Mouse (Mus musculus): ENCODE measurements at regions not wholly inside any gene's neighbourhood (a gene's known extent, or its start where the extent isn't known, plus 50 kb on each side); places are given as distances from the start of the nearest gene placed in this dataset.

DNA sequence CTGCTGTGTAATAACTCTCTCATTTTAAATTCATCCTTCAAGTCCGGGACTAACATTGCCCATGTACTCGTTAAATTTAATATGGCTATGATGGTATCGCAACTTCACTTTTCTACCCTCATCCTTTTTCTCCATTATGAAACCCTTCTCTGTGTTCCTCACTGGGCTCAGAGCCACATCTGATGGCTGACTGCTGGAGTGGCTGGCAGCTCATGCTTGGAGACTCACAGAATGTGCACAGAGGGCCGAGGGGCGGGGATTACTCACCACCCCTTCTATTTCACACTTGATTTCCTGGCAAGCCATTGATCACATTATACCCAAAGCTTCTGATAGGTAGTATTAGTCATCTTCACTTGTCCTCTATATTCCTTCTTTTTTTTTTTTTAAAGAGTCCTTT, 81.1 kb upstream of the Vwde start:
- peak in 1 of 2 experiments; percentile 30 for DNase-seq (ENCODE audit: low spot score in 2 of 2)

DNA sequence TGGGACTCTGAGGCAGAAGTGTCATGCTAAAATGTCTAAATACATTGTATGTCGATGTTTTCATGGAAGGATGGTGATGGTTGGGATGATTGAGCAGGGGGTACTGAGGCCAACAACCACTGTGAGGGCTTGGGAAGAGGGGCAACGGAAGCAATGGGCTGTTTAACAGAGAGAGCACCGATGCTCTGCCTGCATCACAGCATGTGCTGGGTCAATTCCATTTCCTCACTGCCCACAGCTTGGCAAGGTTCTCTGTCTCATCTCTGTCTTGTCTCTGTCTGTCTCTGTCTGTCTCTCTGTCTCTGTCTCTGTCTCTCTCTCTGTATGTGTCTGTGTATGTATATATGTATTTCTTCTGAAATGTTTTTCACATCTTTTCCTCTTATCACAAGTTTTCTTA, 73.4 kb upstream of the Vwde start:
- DNase-seq (ENCODE audit: low spot score in 2 of 2) = no peak

DNA sequence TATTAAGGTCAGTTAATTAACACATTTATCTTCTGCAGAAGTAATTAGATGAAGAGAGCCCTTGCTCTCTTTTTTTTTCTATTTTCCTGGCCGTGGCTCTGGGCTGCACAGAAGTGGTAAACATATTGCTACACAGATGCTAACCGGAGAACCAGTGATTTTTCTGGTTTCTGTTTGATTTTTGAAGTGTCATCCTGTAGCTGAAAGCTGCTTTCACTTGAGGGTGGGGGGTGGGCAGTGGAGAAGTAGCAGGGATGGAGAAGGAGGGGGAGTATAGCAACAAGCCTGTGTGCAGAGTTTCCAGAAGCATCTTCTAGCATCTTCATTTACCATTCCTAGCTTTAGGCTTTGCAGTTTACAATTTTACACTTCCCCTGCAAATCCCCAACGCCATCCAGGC, 72.3 kb upstream of the Vwde start:
- no peak for DNase-seq (ENCODE audit: low spot score in 2 of 2)

DNA sequence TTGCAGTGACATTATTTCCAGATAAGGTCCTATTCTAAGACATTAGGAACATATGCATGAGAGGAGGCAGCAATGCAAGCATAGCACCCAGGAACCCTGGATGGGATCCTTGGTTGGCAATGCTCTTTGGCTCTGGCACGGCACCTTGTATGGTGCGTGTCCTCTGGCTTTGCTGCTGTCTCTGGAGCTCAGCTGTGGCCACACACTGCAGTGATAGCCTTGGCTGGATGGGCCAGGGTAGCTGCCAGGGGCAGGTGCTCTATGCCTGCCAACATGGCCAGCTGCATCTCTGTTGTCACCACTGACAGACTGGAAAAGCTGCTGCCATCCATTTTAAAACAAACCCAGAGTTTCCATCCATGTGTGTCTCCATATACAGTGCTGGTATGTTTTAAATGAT, 71.3 kb upstream of the Vwde start:
- DNase-seq (ENCODE audit: low spot score in 2 of 2) = peak in 1 of 2 experiments; percentile 67

DNA sequence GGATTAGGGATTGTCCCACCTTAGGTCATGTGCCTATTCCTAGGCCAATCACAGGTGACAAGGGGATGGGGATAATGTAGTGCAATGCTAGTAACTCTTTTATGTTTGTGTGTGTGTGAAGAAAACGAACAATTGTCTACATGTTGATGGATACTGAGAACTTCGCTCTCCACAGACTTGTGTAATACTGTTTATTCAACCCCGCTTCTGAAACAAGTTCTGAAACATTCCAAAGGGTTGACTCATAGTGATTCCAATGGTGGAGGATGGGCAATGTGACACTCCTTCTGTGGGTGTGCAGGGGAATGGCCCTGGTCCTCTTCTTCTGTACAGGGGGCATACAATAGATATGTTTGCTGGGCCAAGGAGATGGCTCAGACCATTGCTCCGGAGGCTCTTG, 69.6 kb upstream of the Vwde start:
- no peak for DNase-seq (ENCODE audit: low spot score in 2 of 2)

DNA sequence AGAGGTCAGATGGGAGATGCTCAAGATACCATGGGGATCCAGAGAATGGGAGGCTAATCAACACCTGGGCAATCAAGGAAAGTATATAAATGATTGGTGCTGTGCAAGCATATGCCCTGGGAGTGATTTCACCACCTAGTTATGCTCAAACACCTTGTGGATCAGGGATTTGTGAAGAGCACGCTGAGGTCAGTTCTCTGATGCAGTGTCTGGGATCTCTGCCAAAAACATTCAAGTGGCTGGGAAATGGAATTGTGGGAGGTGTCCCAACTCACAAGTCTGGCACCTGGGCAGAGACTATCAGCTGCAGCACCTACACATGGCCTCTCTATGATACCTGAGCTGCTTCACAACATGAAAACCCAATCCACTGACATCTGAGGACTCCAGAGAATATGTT, 63.7 kb upstream of the Vwde start:
- no peak for DNase-seq (ENCODE audit: low spot score in 2 of 2)

DNA sequence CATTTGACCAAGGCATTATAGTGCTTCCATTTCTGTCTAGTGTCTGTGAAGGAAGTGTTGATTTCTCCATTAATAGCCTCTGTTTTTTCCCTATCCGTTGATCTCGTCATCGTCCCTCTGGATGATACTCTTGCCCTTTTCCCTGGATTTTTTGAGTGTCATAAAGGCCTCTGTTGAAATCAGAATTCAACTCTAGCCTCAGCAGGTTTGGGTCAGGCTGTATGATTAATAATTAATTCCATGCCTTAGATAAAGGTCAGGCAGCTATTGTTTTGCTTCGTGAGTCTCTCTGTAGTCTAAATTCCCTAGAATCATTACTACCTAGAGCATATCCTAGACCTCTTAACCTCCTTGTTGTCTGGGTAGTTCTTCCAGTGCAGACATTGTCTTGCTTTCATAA, 63.0 kb upstream of the Vwde start:
- DNase-seq (ENCODE audit: low spot score in 2 of 2) = no peak

DNA sequence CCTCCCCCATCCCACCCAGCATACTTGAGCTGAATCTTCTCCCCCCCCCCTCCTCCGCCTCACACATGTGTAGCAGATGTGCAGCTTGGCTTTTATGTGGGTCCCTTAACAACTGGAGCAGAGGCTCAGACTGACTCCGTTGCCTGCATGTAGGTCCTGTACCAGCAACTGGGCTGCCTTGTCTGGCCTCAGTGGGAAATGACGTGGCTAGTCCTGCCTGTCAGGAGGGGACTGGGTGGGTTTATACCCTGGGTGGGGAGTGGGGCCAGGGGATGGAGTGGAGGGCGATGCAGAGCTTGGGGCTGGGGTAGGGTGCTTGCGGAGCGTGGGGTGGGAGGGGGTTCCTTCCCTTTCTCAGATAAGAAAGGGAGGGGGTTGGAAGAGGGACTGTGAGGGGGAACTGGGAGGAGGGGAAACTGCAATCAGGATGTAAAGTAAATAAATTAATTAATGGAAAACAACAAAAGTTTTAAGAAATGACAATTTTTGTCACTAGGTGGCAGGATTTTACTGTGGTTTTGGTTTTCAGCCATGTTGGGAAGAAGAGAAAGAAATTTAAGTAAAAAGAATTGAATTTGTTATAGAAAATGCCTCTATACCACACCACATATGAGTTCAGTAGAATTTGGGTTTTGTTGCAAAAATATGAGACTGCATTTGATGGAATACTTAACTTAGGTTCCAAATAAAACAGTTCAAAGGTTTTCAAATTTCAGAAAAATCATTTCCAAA, 61.9 kb upstream of the Vwde start:
- DNase-seq (ENCODE audit: low spot score in 2 of 2) = no peak

DNA sequence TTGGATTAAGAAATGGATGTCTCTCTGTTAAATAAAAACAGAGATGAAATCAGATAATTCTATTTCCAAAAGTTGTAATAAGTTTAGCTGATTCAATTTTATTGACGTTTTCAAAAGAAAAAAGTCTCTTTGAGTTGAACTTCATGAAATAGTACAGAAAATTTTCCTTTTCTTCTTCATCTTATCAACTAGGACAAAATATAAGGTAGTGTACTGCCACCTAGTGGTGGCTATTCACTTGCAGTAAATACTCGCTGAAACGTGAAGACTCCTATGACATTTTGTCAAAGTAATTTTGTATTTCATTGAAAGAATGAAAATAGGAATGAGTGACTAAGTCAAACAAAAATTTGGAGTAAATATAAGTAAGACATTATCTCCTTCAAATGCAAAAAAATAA, 56.1 kb upstream of the Vwde start:
- peak in 1 of 2 experiments; percentile 31 for DNase-seq (ENCODE audit: low spot score in 2 of 2)
